14 mouse cellular contexts compared by ENCODE assay signal in the genomic region with DNA sequence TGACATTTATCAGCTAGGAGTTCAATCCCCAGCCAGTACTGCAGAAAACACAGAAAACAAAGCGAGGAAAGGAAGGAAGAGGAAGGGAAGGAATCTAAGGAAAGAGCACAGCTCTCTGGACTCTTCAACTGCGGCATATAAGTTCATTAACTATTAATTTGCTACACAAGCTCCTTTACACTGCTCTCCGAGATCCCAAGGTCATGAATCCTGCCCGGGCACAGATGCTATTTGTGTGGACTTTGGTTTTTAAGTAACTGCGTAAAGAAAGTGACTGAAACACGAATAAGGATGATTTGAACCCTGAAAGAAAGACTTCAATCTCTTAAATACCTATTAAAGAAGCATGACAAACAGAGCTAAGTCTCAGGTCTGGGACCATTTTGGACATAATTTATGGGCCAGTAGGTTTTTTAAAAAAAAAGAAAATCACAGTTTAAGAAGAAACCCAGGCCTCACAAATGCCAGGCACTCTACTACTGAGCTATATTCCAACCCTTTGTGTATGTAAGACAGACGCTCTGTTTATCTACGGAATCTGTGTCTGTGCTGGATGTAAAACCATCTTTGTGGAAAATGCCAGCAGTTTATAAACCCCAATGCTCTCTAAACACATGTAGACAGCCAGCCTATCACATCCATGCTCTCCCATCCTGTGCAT. TPM values are rescaled to one million over a fixed set of nuclear protein-coding genes. Genes with fewer than 3 reads are reported as not detected.
A peak's percentile ranks its signal among the peaks of the same experiment; 100 is the strongest.
DNase-seq lines count a peak whose midpoint lies in the region; ATAC-seq lines count a peak whose summit lies in the region.
"Had no signal": no experiment of that assay in that cellular context is flagged by ENCODE, and none has a peak within 500 bp of the region (broad histone marks: within the 10 kb centered on the region; RNA-seq: fewer than 3 reads in every experiment).

No protein-coding gene starts in this region.

- 86% methylated on average over 8 of the region's 8 CpGs for WGBS in hindbrain, embryonic 13.5 days
- 86% methylated on average over 8 of the region's 8 CpGs for WGBS in hindbrain, embryonic 11.5 days

- ATAC-seq in hindbrain, embryonic 13.5 days (ENCODE audit: low FRiP score): no peak
- no peak for ATAC-seq in hindbrain, embryonic 11.5 days (ENCODE audit: low FRiP score)
- ATAC-seq in megakaryocyte, adult 5-6 weeks (ENCODE audit: poor library complexity, severe bottlenecking): no peak

- peaks cover 37% of the 10 kb centered on the region for H3K36me3 ChIP-seq in hindbrain, embryonic 13.5 days
- peaks cover 7% of the 10 kb centered on the region; the same call in 1 of the 2 replicates for H3K36me3 ChIP-seq in hindbrain, embryonic 11.5 days (ENCODE audit: control insufficient read depth, insufficient read depth, low read length)
- H3K36me3 ChIP-seq in megakaryocyte, embryonic 14.5 days (replicated peaks; ENCODE audit: low read length): peaks cover 72% of the 10 kb centered on the region

- peak overlapping the region; percentile 14; the same call in 1 of the 2 replicates for H3K9ac ChIP-seq in hindbrain, embryonic 13.5 days
- H3K9ac ChIP-seq in hindbrain, embryonic 11.5 days (ENCODE audit: low read depth, low read length): no peak overlapping the region

- no peaks in the 10 kb centered on the region for H3K9me3 ChIP-seq in hindbrain, embryonic 13.5 days
- H3K9me3 ChIP-seq in hindbrain, embryonic 11.5 days (ENCODE audit: control insufficient read depth, low read length): no peaks in the 10 kb centered on the region
- H3K9me3 ChIP-seq in megakaryocyte, embryonic 14.5 days: no peaks in the 10 kb centered on the region

- DNase-seq in hindbrain, embryonic 11.5 days (ENCODE audit: low spot score): no peak
- DNase-seq in kidney, postnatal 14 days: peak; percentile 49
- DNase-seq in cerebellum, postnatal 4 days (ENCODE audit: low spot score in 2 of 2): no peak
- DNase-seq in layer of hippocampus, adult 11-12 months (ENCODE audit: low spot score): no peak
- DNase-seq: cerebellum, adult 18-20 months; spleen, adult 18-20 months; thymus, postnatal 14 days had no signal

- H3K4me1 ChIP-seq in hindbrain, embryonic 13.5 days (replicated peaks): peaks cover 39% of the 10 kb centered on the region
- no peaks in the 10 kb centered on the region for H3K4me1 ChIP-seq in hindbrain, embryonic 11.5 days (replicated peaks; ENCODE audit: control insufficient read depth, insufficient read depth, low read length)
- peaks cover 78% of the 10 kb centered on the region for H3K4me1 ChIP-seq in megakaryocyte, embryonic 14.5 days

- H3K4me2 ChIP-seq in hindbrain, embryonic 13.5 days: no peak overlapping the region
- no peak overlapping the region for H3K4me2 ChIP-seq in hindbrain, embryonic 11.5 days (replicated peaks; ENCODE audit: low read depth, low read length)
- H3K4me2 ChIP-seq: heart, embryonic 11.5 days had no signal

- H3K4me3 ChIP-seq in hindbrain, embryonic 13.5 days: no peak overlapping the region
- H3K4me3 ChIP-seq in hindbrain, embryonic 11.5 days (ENCODE audit: low read depth, low read length): no peak overlapping the region
- peak overlapping the region; percentile 4 for H3K4me3 ChIP-seq in megakaryocyte, embryonic 14.5 days (replicated peaks)

- no peaks in the 10 kb centered on the region for H3K27me3 ChIP-seq in hindbrain, embryonic 13.5 days
- H3K27me3 ChIP-seq in hindbrain, embryonic 11.5 days (ENCODE audit: control insufficient read depth, insufficient read depth, low read length): no peaks in the 10 kb centered on the region
- no peaks in the 10 kb centered on the region for H3K27me3 ChIP-seq in megakaryocyte, embryonic 14.5 days (replicated peaks)

- no peak overlapping the region for H3K27ac ChIP-seq in hindbrain, embryonic 13.5 days
- H3K27ac ChIP-seq in hindbrain, embryonic 11.5 days (ENCODE audit: low read depth, low read length): no peak overlapping the region

RNA-seq across cellular contexts. Expression of a gene that starts 8.1 kb away (rescaled TPM):
- 8.9 and 9.8 TPM in 2 replicates for polyA plus RNA-seq in hindbrain, embryonic 13.5 days (2015; fragmentation: Nextera tagmentation; extraction: Ambion mirVana)
- 12.0 and 12.3 TPM in 2 replicates for polyA plus RNA-seq in hindbrain, embryonic 11.5 days (2014; fragmentation: Nextera tagmentation; extraction: Ambion mirVana)
- 3.1 and 5.2 TPM in 2 replicates for polyA plus RNA-seq in megakaryocyte, embryonic 14.5 days (2012; ENCODE audit: insufficient read depth, low replicate concordance)
- total RNA-seq in megakaryocyte, adult 5-6 weeks (2015): 40.7 and 45.3 TPM in 2 replicates
- total RNA-seq in megakaryocyte, adult 5-6 weeks (2017): 35.4 and 42.0 TPM in 2 replicates

RNA-seq across cellular contexts. Expression of a gene that starts 16.7 kb away (rescaled TPM):
- not detected in 2 replicates for polyA plus RNA-seq in hindbrain, embryonic 13.5 days (2015; fragmentation: Nextera tagmentation; extraction: Ambion mirVana)
- not detected in 2 replicates for polyA plus RNA-seq in hindbrain, embryonic 11.5 days (2014; fragmentation: Nextera tagmentation; extraction: Ambion mirVana)
- not detected in 2 replicates for polyA plus RNA-seq in megakaryocyte, embryonic 14.5 days (2012; ENCODE audit: insufficient read depth, low replicate concordance)
- total RNA-seq in megakaryocyte, adult 5-6 weeks (2015): 2.3 TPM in 1 of 2 replicates, not detected in the other
- total RNA-seq in megakaryocyte, adult 5-6 weeks (2017): not detected in 2 replicates
- total RNA-seq: left cerebral cortex, adult 8-10 months had no signal
- polyA plus RNA-seq: embryonic facial prominence, embryonic 11.5 days; heart, embryonic 11.5 days; midbrain, embryonic 16.5 days had no signal

RNA-seq across cellular contexts. Expression of a gene that starts 41.8 kb away (rescaled TPM):
- 5.0 and 5.9 TPM in 2 replicates for polyA plus RNA-seq in hindbrain, embryonic 13.5 days (2015; fragmentation: Nextera tagmentation; extraction: Ambion mirVana)
- polyA plus RNA-seq in hindbrain, embryonic 11.5 days (2014; fragmentation: Nextera tagmentation; extraction: Ambion mirVana): 11.3 and 13.1 TPM in 2 replicates
- polyA plus RNA-seq in megakaryocyte, embryonic 14.5 days (2012; ENCODE audit: insufficient read depth, low replicate concordance): 0.04 TPM in 1 of 2 replicates, not detected in the other
- total RNA-seq in megakaryocyte, adult 5-6 weeks (2015): 18.0 and 18.2 TPM in 2 replicates
- total RNA-seq in megakaryocyte, adult 5-6 weeks (2017): 14.1 and 16.2 TPM in 2 replicates

RNA-seq across cellular contexts. Expression of a gene that starts 50.3 kb away (rescaled TPM):
- polyA plus RNA-seq in hindbrain, embryonic 13.5 days (2015; fragmentation: Nextera tagmentation; extraction: Ambion mirVana): 24.4 and 27.1 TPM in 2 replicates
- 8.7 and 10.4 TPM in 2 replicates for polyA plus RNA-seq in hindbrain, embryonic 11.5 days (2014; fragmentation: Nextera tagmentation; extraction: Ambion mirVana)
- polyA plus RNA-seq in megakaryocyte, embryonic 14.5 days (2012; ENCODE audit: insufficient read depth, low replicate concordance): 6.3 and 26.3 TPM in 2 replicates
- total RNA-seq in megakaryocyte, adult 5-6 weeks (2015): 10.3 and 12.7 TPM in 2 replicates
- total RNA-seq in megakaryocyte, adult 5-6 weeks (2017): 6.3 and 6.4 TPM in 2 replicates
